Mouse (Mus musculus) thymus, adult 2 months (tissue): Measurements from ENCODE around the gene Msi2. TPM values are rescaled to one million over a fixed set of nuclear protein-coding genes. Genes with fewer than 3 reads are reported as not detected.

Experiments used
- DNase-seq: peaks from one replicate; pipeline ENCODE4 v3.0.0; 2021
- H3K27ac ChIP-seq: fragments of 200-500 bp; 2 replicates; pipeline ENCODE4 v1.5.1; 2012; ENCODE audit warnings: low read length, control low read depth; ENCODE audit not compliant: control insufficient read depth, insufficient read depth
- H3K27me3 ChIP-seq: fragments of 200-500 bp; 2 replicates; pipeline ENCODE4 v1.6.1; 2012; ENCODE audit warnings: mild to moderate bottlenecking, low read length, moderate library complexity, mixed read lengths; ENCODE audit not compliant: control insufficient read depth, insufficient read depth
- H3K36me3 ChIP-seq: fragments of 200-500 bp; 2 replicates; pipeline ENCODE4 v1.6.1; 2012; ENCODE audit warnings: mild to moderate bottlenecking, low read length, moderate library complexity; ENCODE audit not compliant: control insufficient read depth, insufficient read depth
- H3K4me1 ChIP-seq: fragments of 200-500 bp; replicated peaks from 2 replicates; pipeline ENCODE4 v1.6.1; 2012; ENCODE audit warnings: low read length; ENCODE audit not compliant: control insufficient read depth, insufficient read depth
- H3K4me3 ChIP-seq: fragments of 200-500 bp; 2 replicates; pipeline ENCODE4 v1.5.1; 2012; ENCODE audit warnings: mild to moderate bottlenecking, low read length, control low read depth, moderate library complexity; ENCODE audit not compliant: control insufficient read depth, insufficient read depth
- CTCF ChIP-seq: fragments of 200-500 bp; IDR thresholded peaks from 2 replicates; pipeline ENCODE4 v1.5.1; 2012; ENCODE audit warnings: mild to moderate bottlenecking, control low read depth, low read length, moderate library complexity, borderline replicate concordance; ENCODE audit not compliant: control insufficient read depth, poor library complexity, insufficient read depth; ENCODE audit errors: extremely low read depth
- POLR2A ChIP-seq: fragments of 200-500 bp; IDR thresholded peaks from 2 replicates; pipeline ENCODE4 v1.6.1; 2012; ENCODE audit warnings: mild to moderate bottlenecking, low read length, control low read depth, moderate library complexity; ENCODE audit not compliant: control insufficient read depth, poor library complexity, insufficient read depth; ENCODE audit errors: extremely low read depth
- WGBS: fragments of 180-500 bp; shearing (Covaris S2); methylation state at CpG from one replicate; pipeline ENCODE4 v1.1.7; 2018; 5-methylcytosine and 5-hydroxymethylcytosine counted together
- polyA plus RNA-seq: library from polyadenylated mRNA; depleted of rRNA; stranded (reverse); fragments of >200 nt; gene quantifications from 2 replicates; pipeline ENCODE4 v1.2.3, GENCODE M21; 2012

Gene Msi2
- polyA plus RNA-seq, 1 experiment = 51.3 TPM

- no peak overlapping the region for H3K27ac ChIP-seq
- DNase-seq = no peak
- WGBS = 91% methylated on average over 7 of the region's 7 CpGs
- TF ChIP-seq CTCF (no peak), POLR2A (no peak)
- H3K36me3 ChIP-seq = no peaks in the 10 kb centered on the region
- H3K4me3 ChIP-seq = no peak overlapping the region
- H3K4me1 ChIP-seq = peaks cover 36% of the 10 kb centered on the region
- H3K27me3 ChIP-seq = no peaks in the 10 kb centered on the region
These were observed 169.9 kb downstream of the Msi2 start for GRCm38 (mm10) chr11:88548423-88548822.

GRCm38 (mm10) chr11:88543771-88544170, 174.5 kb downstream of the Msi2 start:
- Histone ChIP-seq H3K27me3 (no peaks in the 10 kb centered on the region), H3K4me3 (no peak overlapping the region), H3K36me3 (no peaks in the 10 kb centered on the region), H3K27ac (no peak overlapping the region), H3K4me1 (0 out of 2 replicates have a peak, but pooled peaks cover 2% of the 10 kb centered on the region)
- DNase-seq = no peak
- TF ChIP-seq POLR2A (no peak), CTCF (no peak)
- 96% methylated on average over 6 of the region's 6 CpGs for WGBS

GRCm38 (mm10) chr11:88542817-88543216, 175.5 kb downstream of the Msi2 start:
- no peak for DNase-seq
- TF ChIP-seq CTCF (no peak), POLR2A (no peak)
- no peaks in the 10 kb centered on the region for H3K4me1 ChIP-seq
- WGBS = 87% methylated on average over 3 of the region's 3 CpGs
- no peak overlapping the region for H3K4me3 ChIP-seq
- H3K27ac ChIP-seq = no peak overlapping the region
- no peaks in the 10 kb centered on the region for H3K36me3 ChIP-seq
- no peaks in the 10 kb centered on the region for H3K27me3 ChIP-seq

- no peak for DNase-seq
- 89% methylated on average over 15 of the region's 15 CpGs for WGBS
- Histone ChIP-seq H3K4me1 (no peaks in the 10 kb centered on the region), H3K4me3 (no peak overlapping the region), H3K36me3 (no peaks in the 10 kb centered on the region), H3K27me3 (no peaks in the 10 kb centered on the region), H3K27ac (no peak overlapping the region)
- TF ChIP-seq CTCF = no peak
- no peak for TF ChIP-seq POLR2A
These were observed 176.4 kb downstream of the Msi2 start for GRCm38 (mm10) chr11:88541666-88542639.

GRCm38 (mm10) chr11:88539637-88540478, 178.5 kb downstream of the Msi2 start:
- no peaks in the 10 kb centered on the region for H3K27me3 ChIP-seq
- DNase-seq = no peak
- WGBS = 92% methylated on average over 8 of the region's 8 CpGs
- TF ChIP-seq CTCF = no peak
- no peak for TF ChIP-seq POLR2A
- no peak overlapping the region for H3K27ac ChIP-seq
- 0 out of 2 replicates have a peak, but pooled peaks cover 4% of the 10 kb centered on the region for H3K4me1 ChIP-seq
- H3K36me3 ChIP-seq = no peaks in the 10 kb centered on the region
- H3K4me3 ChIP-seq = no peak overlapping the region

- Histone ChIP-seq H3K4me3 (no peak overlapping the region), H3K27me3 (no peaks in the 10 kb centered on the region), H3K27ac (no peak overlapping the region), H3K36me3 (no peaks in the 10 kb centered on the region), H3K4me1 (0 out of 2 replicates have a peak, but pooled peaks cover 4% of the 10 kb centered on the region)
- WGBS = 96% methylated on average over 13 of the region's 13 CpGs
- no peak for DNase-seq
- TF ChIP-seq CTCF = no peak
- no peak for TF ChIP-seq POLR2A
These were observed 179.5 kb downstream of the Msi2 start for GRCm38 (mm10) chr11:88538710-88539340.
